In genomic region chr10:93437746-93438145, GRCm38 (mm10) we compare ENCODE assay signal across 14 mouse cellular contexts. TPM values are rescaled to one million over a fixed set of nuclear protein-coding genes. Genes with fewer than 3 reads are reported as not detected.
"Had no signal": no experiment of that assay in that cellular context is flagged by ENCODE, and none has a peak within 500 bp of the region (broad histone marks: within the 10 kb centered on the region; RNA-seq: fewer than 3 reads in every experiment).

No protein-coding gene starts in this region.

- DNase-seq: kidney, postnatal 14 days; liver, embryonic 13.5 days; lung, adult 18-20 months; lung, postnatal 10 days; lung, postnatal 4 days; thymus, adult 18-20 months had no signal

- ATAC-seq: midbrain, embryonic 16.5 days had no signal

- H3K9me3 ChIP-seq: kidney, embryonic 15.5 days; limb, embryonic 15.5 days; liver, embryonic 13.5 days; neural tube, embryonic 13.5 days had no signal

- H3K27me3 ChIP-seq: kidney, embryonic 15.5 days; limb, embryonic 15.5 days; liver, embryonic 13.5 days; neural tube, embryonic 13.5 days had no signal

- H3K9ac ChIP-seq: kidney, embryonic 15.5 days; limb, embryonic 15.5 days; liver, embryonic 13.5 days; neural tube, embryonic 13.5 days had no signal

- H3K4me2 ChIP-seq: kidney, embryonic 15.5 days; limb, embryonic 15.5 days; liver, embryonic 13.5 days; midbrain, embryonic 11.5 days; neural tube, embryonic 13.5 days had no signal

- H3K27ac ChIP-seq: kidney, embryonic 15.5 days; left cerebral cortex, adult 2 months; limb, embryonic 15.5 days; neural tube, embryonic 13.5 days; stomach, postnatal 0 days had no signal

- H3K4me3 ChIP-seq: kidney, embryonic 15.5 days; left cerebral cortex, adult 2 months; limb, embryonic 15.5 days; liver, embryonic 13.5 days; neural tube, embryonic 13.5 days had no signal

- H3K36me3 ChIP-seq: kidney, embryonic 15.5 days; limb, embryonic 15.5 days; liver, embryonic 13.5 days; neural tube, embryonic 13.5 days had no signal

RNA-seq across cellular contexts. Expression of gene Hal, which starts 50.8 kb away (rescaled TPM):
- total RNA-seq: layer of hippocampus, postnatal 25 days had no signal
- polyA plus RNA-seq: midbrain, embryonic 11.5 days; midbrain, embryonic 16.5 days; neural tube, embryonic 13.5 days had no signal
